Mouse (Mus musculus): ENCODE measurements at regions not wholly inside any gene's neighbourhood (a gene's known extent, or its start where the extent isn't known, plus 50 kb on each side); places are given as distances from the start of the nearest gene placed in this dataset.

DNA sequence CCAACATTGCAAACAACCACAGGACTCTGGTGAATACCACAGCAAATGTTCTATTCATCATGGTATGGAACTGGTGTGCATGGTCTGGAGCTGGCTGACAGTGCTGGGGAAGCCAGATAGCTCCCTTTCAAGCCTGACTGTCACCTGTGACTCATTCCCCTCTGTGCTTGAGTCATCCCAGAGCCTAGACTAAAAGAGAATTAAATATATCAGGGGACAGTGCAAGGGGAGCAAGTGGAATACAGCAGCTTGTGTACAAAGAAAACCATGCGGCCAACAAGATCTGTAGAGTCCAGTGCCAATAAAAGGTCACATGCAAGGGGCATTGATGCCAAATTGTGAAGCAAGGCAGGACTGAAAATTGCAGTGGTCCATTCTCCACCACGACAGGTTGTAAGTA, 117.7 kb downstream of the Pah start:
- no peaks in the 10 kb centered on the region for H3K4me1 ChIP-seq (ENCODE audit: control insufficient read depth, insufficient read depth, insufficient read length, low read length)
- H3K4me3 ChIP-seq (ENCODE audit: insufficient read depth, low read depth, low read length): no peak overlapping the region
- no peak overlapping the region for H3K27ac ChIP-seq (replicated peaks; ENCODE audit: low read depth, low read length)

DNA sequence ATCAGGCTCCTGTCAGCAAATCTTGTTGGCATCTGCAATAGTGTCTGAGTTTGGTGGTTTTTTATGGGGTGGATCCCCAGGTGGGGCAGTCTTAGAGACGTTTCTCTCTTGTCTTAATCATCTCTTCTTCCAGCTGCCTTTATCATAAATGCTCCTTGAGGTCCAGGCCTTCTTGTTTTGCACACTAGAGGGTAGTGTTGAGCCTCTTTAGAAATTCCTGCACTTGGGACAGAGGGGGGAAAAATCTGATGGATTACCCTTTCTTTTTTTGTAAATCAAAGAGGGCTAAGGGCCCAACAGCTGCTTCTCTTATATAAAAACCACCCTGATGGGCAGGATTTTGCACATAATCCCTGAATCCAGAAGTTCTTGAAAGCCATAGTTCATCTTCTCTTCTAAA, 127.5 kb downstream of the Pah start:
- Histone ChIP-seq H3K4me3 (ENCODE audit: insufficient read depth, low read depth, low read length) (no peak overlapping the region), H3K4me1 (ENCODE audit: control insufficient read depth, insufficient read depth, insufficient read length, low read length) (no peaks in the 10 kb centered on the region), H3K27ac (replicated peaks; ENCODE audit: low read depth, low read length) (no peak overlapping the region)

DNA sequence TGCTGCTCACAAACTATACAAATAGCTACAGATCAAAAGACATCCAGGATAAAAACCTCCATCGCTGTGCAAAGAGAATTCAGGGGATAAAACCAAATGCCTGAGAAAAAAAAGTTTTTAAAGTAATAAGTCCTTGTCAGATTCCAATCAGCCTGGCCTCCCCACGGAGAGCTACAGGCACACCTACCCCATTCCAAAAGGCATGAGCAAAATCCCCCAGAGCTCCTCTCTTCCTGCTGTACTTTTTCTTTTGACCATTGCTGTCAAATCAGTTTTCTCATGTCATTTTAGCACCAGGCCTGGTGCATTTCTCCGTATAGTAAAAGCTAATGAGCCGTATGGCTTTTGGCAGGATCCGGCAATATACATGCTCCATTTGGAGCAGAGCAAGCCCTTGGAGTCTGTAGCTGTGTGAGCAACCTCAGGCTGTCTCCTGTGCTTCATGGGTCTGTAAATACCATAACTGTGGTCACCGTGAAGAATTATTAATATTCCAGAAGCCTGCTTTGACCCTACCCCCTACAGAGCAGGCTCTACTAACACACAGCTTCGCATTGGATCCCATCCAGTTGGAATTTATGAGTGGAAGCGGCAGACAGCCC, 130.6 kb downstream of the Pah start:
- H3K4me1 ChIP-seq (ENCODE audit: control insufficient read depth, insufficient read depth, insufficient read length, low read length): no peaks in the 10 kb centered on the region
- no peak overlapping the region for H3K4me3 ChIP-seq (ENCODE audit: insufficient read depth, low read depth, low read length)
- H3K27ac ChIP-seq (replicated peaks; ENCODE audit: low read depth, low read length): no peak overlapping the region

DNA sequence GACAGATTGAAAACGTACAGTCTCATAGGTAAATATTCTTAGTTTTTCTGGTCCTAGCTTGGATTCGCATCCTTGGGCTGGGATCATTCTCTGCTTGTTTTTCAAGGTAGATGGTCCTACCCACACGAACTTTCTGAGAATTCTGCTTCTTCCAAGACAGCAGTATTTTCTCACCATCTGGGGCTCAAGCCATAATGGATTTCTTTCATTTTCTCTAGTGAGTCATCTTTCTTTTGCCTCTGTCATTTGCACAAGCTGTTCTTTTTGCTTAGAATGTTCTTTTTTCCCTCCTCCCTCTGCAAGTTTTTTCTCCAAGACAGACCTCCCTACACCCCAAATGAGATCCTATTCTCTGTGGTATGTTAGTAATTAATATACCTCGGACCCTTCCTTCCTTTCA, 132.5 kb downstream of the Pah start:
- Histone ChIP-seq H3K27ac (replicated peaks; ENCODE audit: low read depth, low read length) (no peak overlapping the region), H3K4me1 (ENCODE audit: control insufficient read depth, insufficient read depth, insufficient read length, low read length) (no peaks in the 10 kb centered on the region), H3K4me3 (ENCODE audit: insufficient read depth, low read depth, low read length) (no peak overlapping the region)

DNA sequence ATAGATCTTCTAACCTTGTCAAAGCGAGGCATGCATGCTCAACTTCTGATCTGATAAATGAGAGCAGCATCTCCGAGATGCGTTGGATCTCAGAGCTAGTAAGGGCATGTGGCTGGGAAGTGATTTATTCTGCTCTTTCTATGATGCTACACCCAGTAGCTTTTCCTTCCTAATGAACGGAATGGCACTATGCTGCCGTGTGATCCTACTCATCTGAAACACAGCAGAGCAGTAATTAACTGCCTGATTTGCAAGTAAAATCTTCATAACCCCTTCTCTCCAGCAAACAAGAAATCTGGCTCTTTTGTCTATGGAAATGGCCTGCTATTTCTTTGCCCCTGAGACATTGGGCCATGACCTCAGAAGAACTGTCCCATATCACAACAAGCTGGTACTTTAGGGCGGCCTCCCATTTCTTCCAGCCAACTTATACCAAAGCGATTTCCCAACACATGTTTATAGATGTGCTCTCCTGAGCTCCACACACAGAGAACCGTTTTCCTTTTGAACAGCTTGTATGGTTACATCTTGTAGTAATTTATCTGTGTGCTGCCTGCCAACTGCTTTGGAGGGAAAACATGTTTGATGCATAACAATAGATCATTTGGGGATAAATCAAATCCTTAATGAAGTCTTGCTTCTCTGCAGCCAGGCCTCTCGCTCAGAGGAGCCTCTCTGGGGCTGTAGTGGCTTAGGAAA, 144.6 kb downstream of the Pah start:
- Histone ChIP-seq H3K4me1 (ENCODE audit: control insufficient read depth, insufficient read depth, insufficient read length, low read length) (no peaks in the 10 kb centered on the region), H3K4me3 (ENCODE audit: insufficient read depth, low read depth, low read length) (no peak overlapping the region), H3K27ac (replicated peaks; ENCODE audit: low read depth, low read length) (no peak overlapping the region)

DNA sequence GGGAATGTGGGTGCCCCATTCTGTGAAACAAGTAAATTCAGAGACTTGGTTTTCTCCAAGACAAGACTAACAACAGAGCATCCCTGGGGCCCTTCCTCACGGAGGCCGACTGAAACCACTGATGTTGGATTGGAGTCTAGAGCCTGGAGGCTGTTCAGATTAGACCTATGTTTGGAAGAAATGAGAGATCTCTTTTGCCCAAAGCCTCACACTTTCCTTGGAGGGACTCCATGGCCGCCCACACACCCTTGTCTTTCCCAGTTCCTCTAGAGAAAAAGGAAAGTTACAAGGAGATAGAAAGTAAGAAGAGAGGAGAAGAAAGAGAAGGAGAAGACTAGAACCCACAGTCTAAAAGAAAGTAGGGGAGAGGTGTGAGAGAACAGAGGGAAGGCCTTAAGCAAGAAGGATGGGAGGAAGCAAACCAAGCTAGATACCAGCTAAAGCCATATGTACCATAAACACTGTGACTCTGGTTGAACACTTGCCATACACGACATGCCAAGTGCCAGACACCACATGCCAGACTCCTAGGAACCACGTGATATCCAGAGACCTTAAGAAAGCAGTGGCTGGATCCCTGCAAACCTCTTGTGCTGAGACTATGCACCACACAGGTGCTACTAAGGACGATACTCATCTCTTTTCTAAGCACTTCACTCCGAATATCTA, 145.3 kb downstream of the Pah start:
- Histone ChIP-seq H3K27ac (replicated peaks; ENCODE audit: low read depth, low read length) (no peak overlapping the region), H3K4me3 (ENCODE audit: insufficient read depth, low read depth, low read length) (no peak overlapping the region), H3K4me1 (ENCODE audit: control insufficient read depth, insufficient read depth, insufficient read length, low read length) (no peaks in the 10 kb centered on the region)

DNA sequence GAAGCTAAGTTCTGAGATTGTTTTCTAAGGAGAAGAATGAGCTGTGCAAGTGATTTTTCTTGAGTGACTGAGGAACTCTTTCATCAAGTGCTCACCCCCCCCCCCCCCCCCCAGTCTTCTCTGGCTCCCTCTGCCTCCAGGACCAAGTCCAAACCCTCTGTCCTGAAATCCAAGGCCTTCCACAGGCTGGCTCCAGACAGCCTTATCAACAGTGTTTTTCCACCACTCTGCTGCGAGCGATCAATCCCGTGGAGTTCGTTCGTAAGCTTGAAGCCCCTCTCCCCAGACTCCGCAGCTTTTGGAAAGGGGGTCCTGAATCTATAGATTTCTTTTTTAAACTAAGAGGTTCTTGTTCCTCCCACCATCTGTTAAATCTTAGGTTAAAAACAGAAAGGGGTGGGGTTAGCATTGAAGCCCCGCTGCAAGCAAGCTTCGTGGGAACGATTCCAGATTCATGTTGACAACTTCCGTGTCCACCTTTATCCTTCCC, 146.1 kb downstream of the Pah start:
- Histone ChIP-seq H3K4me3 (ENCODE audit: insufficient read depth, low read depth, low read length) (no peak overlapping the region), H3K4me1 (ENCODE audit: control insufficient read depth, insufficient read depth, insufficient read length, low read length) (no peaks in the 10 kb centered on the region), H3K27ac (replicated peaks; ENCODE audit: low read depth, low read length) (no peak overlapping the region)

DNA sequence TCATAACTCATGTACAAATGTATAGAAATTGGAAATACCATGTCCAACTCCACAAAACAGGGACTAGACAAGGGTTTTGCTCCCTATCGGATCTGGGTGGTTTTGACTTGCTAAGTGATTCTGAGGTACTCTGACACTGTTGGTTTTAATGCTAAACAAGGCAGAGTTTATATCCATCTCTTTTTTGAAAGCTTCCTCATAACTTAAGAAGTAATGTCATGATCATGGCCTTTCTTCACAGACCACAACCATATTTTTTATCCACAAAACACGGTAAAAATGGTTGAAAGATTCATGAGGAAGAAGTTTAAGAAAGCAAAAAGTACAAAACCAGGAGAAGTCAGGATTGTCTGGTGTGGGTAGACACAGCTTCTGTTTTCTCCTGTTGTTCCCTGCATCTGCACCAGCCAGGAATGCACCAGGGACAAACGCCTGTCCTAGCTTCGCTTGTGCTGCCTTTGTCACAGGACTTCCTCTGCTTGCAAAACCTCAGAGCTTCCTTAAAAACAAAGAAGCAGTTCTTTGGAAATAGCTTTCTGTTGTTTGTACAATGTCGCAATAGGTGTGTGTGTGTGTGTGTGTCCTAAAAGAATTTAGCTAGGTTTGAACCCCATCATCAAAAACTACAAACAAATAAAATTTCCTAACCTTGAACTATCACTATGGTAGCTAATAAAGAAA, 153.3 kb downstream of the Pah start:
- no peak overlapping the region for H3K4me3 ChIP-seq (ENCODE audit: insufficient read depth, low read depth, low read length)
- H3K4me1 ChIP-seq (ENCODE audit: control insufficient read depth, insufficient read depth, insufficient read length, low read length): no peaks in the 10 kb centered on the region; the same call in none of the 2 replicates
- no peak overlapping the region for H3K27ac ChIP-seq (replicated peaks; ENCODE audit: low read depth, low read length)

DNA sequence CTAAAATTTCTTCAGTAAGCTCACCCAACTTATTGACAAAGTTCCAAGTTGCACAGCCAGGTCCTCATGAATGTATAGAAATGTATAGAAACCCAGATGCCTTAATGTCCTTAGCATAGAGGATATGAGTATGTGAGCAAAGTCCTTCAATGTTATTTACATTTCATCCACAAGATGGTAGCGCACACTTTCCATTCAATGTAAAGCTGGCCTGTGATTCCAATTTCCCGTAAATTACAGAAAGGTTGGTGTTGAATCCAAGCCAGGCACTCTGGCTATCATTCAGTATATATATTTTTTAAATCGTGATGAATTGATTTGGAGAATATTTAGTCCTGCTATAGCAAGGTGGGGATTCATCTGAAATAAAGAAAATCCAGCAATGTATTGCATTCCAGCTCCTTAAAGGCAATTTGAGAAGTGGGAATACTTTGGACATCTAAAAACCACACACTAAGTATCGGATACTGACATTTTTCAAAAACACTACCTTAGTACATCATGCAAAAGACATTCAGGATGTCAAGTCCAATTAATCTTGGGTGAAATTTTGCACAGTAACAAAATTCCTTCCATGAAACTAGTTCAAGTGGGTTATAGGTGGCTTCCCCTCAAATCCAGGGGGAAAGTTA, 154.6 kb downstream of the Pah start:
- H3K4me1 ChIP-seq (ENCODE audit: control insufficient read depth, insufficient read depth, insufficient read length, low read length): no peaks in the 10 kb centered on the region; the same call in none of the 2 replicates
- no peak overlapping the region for H3K4me3 ChIP-seq (ENCODE audit: insufficient read depth, low read depth, low read length)
- no peak overlapping the region for H3K27ac ChIP-seq (replicated peaks; ENCODE audit: low read depth, low read length)

DNA sequence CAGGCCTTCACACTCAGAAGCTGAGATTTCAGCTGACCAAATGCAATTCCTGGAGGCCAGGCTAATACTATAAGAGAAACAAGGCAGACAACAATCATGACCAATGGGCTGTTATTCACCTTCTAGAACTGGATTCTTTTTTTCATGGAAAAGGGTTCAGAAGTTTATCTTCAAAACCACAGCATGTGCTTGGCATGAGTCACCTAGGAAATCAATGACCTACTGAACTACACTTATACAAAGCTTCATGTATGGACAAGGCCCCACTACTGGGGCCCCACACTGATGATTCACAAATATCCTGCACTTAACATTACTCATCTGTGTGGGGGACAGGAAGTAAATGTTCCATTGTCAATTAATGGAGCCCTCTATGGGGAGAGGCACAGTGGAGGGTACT, 157.4 kb downstream of the Pah start:
- Histone ChIP-seq H3K27ac (replicated peaks; ENCODE audit: low read depth, low read length) (no peak overlapping the region), H3K4me3 (ENCODE audit: insufficient read depth, low read depth, low read length) (no peak overlapping the region), H3K4me1 (ENCODE audit: control insufficient read depth, insufficient read depth, insufficient read length, low read length) (no peaks in the 10 kb centered on the region; the same call in none of the 2 replicates)

DNA sequence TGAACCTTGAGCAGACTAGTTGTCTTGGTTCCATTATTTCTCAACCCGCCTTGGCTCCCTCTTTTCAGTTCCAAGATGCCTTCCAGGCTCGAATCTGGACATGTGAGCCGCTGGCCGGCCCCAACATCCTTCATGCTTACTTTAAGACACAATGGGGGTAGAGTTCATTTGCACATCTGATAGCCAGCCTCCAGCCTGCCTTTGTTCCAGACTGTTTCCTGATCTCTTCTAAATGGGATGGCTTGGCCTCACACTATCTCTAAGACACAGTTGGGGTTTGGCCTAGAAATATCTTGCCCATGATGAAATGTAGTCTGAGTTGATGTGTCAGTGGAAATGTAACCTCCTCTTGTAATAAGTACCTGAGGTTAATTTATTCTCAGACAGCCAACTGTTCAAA, 164.7 kb downstream of the Pah start:
- Histone ChIP-seq H3K4me3 (ENCODE audit: insufficient read depth, low read depth, low read length) (no peak overlapping the region), H3K27ac (replicated peaks; ENCODE audit: low read depth, low read length) (no peak overlapping the region), H3K4me1 (ENCODE audit: control insufficient read depth, insufficient read depth, insufficient read length, low read length) (0 out of 2 replicates have a peak, but pooled peaks cover 2% of the 10 kb centered on the region)

DNA sequence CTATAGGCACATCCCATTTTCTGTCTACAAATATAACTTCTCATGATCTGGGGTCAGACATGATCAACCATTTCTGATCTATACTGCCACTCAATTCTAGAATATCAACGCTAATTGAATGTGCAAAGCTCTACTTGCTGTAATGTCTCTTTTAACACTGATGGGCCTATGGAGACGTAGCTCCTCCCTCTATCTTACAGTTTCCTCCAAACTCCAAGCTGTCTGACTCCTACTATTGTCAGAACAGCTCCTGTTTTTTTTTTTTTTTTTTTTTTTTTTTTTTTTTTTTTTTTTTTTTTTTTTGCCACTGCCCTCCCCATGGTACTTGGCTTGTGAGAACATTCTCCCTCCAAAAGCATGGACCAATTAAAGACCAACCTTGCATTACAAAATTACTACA, 165.2 kb downstream of the Pah start:
- Histone ChIP-seq H3K4me1 (ENCODE audit: control insufficient read depth, insufficient read depth, insufficient read length, low read length) (0 out of 2 replicates have a peak, but pooled peaks cover 2% of the 10 kb centered on the region), H3K27ac (replicated peaks; ENCODE audit: low read depth, low read length) (no peak overlapping the region), H3K4me3 (ENCODE audit: insufficient read depth, low read depth, low read length) (no peak overlapping the region)

DNA sequence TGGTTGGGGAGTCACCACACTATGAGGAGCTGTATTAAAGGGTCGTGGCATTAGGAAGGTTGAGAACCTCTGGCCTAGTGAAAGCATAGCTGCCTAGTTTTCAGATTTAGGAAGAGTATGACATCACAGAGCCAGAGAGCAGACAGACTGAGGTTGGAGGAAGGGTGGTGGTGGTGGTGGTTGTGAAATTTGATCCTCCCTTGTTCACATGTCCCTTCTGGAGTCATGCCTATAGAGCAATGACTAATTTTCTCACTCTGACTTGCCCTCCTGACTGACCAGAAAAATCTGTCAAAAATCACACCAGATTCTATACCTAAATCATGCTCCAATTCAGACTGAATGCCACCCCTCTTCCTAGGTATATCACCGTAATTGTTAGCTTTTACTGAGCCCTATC, 166.2 kb downstream of the Pah start:
- Histone ChIP-seq H3K4me3 (ENCODE audit: insufficient read depth, low read depth, low read length) (no peak overlapping the region), H3K4me1 (ENCODE audit: control insufficient read depth, insufficient read depth, insufficient read length, low read length) (0 out of 2 replicates have a peak, but pooled peaks cover 2% of the 10 kb centered on the region), H3K27ac (replicated peaks; ENCODE audit: low read depth, low read length) (no peak overlapping the region)

DNA sequence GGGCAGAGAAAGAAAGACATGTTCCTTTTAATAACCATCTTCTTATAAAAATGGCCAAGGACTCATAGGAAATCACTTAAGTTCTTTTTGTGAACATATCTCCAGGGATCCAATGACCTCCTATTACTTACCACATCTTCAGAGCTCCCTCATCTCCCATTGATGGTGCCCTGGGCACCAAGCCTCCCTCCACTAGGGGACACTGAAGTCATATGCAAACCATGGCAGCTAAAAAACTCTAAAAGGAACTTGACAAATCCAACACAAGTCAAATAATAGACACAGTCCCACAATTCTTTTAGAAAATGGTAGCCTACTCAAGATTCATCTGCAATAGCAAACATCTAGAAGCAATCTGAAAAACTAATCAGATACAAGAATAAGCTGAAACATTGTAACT, 167.2 kb upstream of the Igf1 start:
- H3K27ac ChIP-seq (replicated peaks; ENCODE audit: low read depth, low read length): no peak overlapping the region
- H3K4me1 ChIP-seq (ENCODE audit: control insufficient read depth, insufficient read depth, insufficient read length, low read length): 0 out of 2 replicates have a peak, but pooled peaks cover 2% of the 10 kb centered on the region

DNA sequence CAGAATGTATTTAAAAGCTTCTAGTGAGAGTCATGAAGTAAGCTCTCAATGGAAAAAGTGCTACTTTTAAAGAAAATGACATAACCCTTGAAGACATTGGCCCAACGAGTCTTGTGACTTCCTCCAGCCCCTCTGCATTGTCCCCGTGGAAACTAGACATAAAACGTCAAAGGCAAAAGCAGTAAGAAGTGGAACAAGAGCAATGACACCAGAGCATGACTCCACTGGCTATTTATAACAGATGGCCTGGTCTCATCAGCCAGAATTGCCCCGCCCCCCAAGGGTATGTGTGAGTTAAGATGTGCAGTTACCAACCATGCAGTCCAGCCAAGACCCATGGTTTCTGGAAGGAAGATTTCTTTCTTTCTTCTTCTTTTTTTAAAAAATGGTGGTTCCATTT, 161.6 kb upstream of the Igf1 start:
- no peak overlapping the region for H3K27ac ChIP-seq (replicated peaks; ENCODE audit: low read depth, low read length)
- no peaks in the 10 kb centered on the region for H3K4me1 ChIP-seq (ENCODE audit: control insufficient read depth, insufficient read depth, insufficient read length, low read length)
- no peak overlapping the region for H3K4me3 ChIP-seq (ENCODE audit: insufficient read depth, low read depth, low read length)

More for the DNA sequence above, 167.2 kb upstream of the Igf1 start:
- H3K4me3 ChIP-seq (ENCODE audit: insufficient read depth, low read depth, low read length): no peak overlapping the region

All from brown adipose tissue, adult 24 weeks (tissue).